Mouse (Mus musculus): ENCODE data around the gene Lmx1a. TPM values are rescaled to one million over a fixed set of nuclear protein-coding genes. Genes with fewer than 3 reads are reported as not detected.

Gene Lmx1a
- not detected for total RNA-seq (2021)

DNA sequence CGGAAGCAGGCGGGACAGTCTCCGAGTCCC, at the start of gene Lmx1a:
Lmx1a (plus strand) TSS at position 6 of the 30 bp plus-strand sequence.
- no peak for DNase-seq

DNA sequence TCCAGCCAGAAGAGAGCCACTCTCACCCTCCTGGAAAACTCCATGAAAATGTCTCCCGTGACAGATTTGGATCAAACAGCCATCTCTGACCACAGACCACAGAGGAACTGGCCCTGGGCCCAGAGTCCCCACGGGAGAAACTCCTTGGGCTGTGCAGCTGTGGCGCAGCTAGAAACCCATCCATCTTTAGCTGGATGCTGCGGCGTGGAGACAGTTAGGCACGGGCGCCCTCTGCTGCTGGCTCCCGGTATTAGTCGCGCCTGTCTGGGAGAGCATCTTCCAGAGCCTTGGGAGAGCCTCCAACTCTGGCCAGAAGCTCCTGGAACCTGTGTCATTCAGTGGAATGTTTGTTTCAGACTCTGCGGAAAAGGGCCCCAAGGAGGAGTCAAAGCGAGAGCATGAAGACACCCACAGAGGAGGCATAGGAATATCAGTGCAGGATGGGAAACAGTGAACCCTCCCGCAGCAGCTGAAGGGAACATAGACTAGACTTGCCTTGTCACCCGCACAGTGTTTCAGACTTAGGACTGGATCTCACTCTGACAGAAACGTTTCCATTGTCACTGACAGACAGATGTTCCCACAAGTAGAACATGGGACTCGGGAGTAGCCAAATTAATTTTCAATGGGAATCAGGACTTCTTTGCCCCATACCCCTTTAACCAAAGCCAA, 44.0 kb upstream of the Lmx1a start:
- peak; percentile 93 for DNase-seq

DNA sequence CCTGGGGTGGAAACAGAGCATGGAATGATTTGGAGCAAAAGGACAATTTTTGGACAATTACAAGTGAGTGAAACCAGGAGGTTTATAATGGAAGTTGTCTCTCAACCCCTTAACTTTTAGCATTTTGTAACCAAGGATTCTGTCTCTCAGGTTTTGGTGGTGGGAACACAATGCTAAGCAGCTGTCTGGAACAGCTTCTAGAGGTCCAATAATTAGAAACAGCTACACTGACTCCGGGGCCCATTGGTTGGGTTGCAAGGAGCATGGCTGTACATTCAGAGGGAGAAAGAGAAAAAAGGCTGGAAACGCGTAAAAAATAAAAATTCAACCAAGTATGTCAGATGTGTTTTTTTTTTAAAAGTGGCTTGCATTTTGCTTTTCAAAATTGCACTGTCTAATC, 40.4 kb upstream of the Lmx1a start:
- no peak for DNase-seq

DNA sequence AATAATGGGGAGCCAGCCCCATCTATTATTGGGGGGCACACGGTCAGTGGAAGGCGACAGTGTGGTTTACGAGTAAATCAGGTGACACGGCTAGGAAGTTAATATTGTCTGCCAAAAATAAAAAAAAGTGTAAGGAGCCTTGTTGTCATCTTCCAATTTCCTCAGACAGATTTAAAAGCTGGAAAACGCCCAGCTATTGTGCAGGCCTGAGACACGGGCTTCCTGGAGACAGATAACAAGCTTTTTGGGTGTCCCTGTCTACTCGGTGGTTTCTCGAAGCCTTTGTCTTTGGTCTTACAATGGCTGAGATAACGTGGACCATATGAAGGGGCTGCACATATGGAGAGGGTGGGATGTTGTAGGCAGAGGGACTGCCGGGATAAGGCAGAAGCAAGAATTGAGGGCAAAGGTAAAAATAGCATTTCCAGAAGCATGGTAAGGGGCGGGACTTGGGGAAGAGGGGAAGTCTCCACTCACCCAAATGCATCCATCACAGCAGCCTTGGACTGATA, 39.9 kb upstream of the Lmx1a start:
- no peak for DNase-seq

DNA sequence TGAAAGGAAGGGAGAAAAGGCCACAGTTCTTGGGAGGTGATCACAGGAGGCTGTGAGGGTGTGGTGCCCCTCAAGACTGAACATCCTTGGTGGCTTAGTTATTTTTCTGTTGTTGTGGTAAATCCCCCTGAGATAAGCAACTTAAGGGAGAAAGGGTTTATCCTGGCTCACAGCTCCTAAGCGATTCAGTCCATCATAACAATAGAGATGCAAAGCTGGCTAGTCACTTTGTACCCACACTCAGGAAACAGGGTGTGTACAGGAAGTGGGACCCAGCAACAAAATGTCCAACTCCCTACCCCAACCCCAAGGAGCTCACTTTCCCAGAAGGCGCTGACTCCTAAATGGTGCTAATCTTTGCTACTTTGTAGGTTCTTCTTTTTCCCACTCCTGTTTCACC, 36.7 kb upstream of the Lmx1a start:
- no peak for DNase-seq

DNA sequence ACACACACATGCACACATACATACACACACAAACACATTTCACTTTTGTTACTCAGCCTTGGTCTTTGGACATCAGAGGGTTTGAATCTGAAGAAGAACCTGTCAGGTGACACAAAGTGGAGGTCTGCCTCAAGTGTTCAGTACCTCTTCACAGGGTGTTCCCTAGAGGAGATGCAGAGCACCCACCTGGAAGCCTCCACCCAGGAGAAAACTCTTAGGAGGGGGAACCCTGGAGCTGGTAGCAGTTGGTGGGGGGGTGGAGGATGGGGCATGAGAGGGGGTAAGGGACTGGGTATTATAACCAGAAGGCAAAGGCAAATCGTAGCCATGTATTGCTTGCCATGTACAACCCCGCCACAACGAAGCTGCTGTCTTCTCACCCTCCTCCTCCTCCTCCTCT, 30.0 kb upstream of the Lmx1a start:
- no peak for DNase-seq

DNA sequence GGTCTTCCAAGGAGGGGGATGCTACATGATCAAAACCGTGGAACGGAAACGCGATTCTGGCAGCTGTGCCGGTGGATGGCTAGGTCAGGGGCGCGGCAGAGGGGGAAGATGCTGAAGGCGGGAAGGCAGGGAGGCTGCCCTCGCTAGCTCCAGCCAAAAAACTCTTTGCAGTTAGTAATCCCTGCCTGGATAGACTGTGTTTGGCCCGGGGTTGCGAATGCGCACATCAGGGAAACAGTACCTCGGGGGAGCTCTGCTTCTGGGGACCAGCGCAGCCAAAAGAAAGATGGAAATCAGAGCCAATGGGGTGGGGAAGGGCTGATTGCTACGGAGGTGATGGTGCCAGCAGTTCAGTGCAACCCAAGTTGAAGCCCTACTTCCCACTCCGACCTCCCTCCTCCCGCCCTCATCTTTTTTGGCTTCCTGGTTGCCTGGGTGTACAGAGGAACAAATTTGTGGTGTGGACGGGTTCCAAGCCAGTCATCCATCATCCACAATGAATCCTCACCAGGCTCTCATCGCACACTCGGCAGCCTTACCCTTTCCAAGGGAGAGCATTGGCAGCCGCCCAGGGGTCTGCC, 28.4 kb upstream of the Lmx1a start:
- peak; percentile 58 for DNase-seq

DNA sequence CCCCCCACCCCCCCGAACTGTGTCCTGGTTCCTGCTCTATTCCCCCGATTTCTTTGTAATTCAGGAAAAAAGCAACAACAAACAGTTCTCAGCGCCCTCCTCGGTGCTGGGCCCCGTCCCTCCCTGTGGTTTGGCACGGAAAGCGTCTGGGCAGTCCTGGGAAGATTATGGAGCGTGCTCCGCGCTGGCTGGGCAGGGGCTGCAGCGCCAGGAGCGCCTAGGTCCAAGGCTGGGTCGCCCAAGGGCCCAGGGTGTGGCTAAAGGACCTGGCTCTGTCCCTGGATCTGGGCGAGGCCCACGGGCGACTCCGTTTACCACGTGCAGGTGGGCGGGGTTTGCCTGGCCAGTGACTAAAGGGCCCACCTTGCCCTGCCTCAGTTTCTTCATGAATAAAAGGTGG, 27.9 kb upstream of the Lmx1a start:
- DNase-seq: peak; percentile 29

DNA sequence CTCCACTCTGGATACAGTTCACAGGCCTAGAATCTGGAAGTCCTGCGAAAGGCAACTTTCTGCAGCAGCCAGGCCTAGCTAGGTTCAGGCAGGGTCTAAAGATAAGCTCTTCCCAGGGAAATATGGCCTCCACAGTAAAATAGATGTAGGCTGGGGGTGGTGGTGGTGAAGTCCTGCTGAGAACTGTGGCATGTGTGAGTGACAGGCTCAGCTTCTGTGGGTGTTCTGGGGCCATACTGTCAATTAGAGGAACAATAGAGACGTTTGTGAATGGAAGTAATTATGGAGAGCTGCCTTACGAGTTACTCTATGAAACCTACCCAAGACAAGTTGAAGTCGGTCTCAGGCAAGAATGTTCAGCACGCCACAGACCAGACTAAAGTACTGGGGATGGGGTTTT, 25.9 kb upstream of the Lmx1a start:
- no peak for DNase-seq

DNA sequence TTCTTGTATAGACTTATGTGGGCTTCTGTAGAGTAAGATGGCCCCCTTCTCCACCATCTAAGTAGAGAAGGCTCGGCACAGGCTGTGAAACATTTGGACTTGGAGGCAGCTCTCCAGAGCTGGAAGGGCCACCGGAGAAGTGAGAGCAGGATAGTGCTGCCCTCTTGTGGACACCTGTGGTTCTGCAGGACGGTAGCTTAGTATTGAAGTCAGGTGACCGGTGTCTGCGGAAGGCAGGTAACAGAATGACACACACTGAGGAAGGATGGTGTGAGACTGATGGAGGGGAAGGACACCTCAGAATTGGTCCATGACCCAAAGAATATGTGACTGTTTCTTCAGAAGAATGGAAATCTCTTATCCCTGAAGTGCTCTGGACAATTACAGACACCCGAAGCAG, 19.2 kb upstream of the Lmx1a start:
- peak; percentile 64 for DNase-seq

DNA sequence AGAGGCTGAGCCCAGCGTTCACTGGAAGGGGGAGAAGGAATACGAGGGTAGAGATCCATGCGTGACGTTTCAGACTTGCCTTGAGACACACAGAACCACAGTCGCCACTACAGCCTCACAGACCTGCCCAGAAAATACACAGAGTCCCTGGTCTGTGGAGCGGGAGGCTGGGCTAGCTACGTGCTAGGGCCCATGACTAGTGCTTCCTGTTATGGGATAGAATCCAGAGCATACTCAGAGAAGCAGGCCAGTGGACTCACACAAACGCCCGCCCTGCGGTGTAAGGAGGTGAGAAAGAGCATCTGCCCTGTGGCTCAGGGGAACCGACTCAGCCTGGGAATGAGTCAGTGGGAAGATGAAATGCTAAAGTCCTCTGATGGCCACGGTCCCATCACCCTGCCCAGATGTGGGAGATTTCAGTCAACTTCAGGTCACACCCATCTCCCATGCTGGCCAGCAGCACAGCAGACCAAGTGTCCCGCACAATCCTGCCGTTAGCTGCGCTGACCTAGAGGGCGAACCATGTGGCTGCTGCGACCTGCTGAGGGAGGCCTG, 16.5 kb upstream of the Lmx1a start:
- DNase-seq: no peak

DNA sequence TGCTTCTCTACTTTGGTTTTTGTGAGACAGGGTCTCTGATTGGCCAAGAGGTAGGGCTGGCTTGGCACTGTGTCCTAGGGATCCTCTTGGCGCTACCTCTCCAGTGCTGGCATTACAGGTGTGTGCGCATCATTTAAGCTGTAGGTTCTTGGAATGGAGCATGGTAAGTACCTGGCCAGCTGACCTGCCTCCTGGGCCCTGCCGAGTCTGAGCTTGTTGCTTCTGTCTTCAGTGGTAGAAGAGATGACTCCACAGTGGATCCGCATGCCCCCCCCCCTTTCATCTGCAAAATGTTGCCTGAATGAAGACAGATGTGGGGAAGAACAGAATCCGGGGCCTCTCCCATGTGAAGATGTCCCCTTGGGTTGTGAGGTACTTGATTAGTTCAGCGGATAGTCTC, 10.0 kb upstream of the Lmx1a start:
- DNase-seq: no peak

DNA sequence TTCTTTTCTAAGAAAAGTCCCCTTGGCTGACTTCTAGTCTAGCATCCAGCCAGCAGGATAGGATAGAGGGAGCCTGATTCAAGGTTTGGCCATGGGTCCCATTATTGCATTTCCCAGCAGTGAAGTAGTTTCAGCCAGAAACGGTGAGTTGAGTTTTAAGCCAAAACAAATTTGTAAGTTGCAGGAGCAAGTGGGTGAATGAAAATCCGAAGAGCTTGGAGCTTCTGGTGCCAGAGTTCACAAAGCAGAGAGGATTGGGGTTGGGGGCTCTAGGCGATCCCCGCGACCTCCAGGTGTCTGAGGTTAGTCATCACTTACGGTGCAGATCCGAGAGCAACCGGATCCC, 1.1 kb upstream of the Lmx1a start:
- DNase-seq: no peak

DNA sequence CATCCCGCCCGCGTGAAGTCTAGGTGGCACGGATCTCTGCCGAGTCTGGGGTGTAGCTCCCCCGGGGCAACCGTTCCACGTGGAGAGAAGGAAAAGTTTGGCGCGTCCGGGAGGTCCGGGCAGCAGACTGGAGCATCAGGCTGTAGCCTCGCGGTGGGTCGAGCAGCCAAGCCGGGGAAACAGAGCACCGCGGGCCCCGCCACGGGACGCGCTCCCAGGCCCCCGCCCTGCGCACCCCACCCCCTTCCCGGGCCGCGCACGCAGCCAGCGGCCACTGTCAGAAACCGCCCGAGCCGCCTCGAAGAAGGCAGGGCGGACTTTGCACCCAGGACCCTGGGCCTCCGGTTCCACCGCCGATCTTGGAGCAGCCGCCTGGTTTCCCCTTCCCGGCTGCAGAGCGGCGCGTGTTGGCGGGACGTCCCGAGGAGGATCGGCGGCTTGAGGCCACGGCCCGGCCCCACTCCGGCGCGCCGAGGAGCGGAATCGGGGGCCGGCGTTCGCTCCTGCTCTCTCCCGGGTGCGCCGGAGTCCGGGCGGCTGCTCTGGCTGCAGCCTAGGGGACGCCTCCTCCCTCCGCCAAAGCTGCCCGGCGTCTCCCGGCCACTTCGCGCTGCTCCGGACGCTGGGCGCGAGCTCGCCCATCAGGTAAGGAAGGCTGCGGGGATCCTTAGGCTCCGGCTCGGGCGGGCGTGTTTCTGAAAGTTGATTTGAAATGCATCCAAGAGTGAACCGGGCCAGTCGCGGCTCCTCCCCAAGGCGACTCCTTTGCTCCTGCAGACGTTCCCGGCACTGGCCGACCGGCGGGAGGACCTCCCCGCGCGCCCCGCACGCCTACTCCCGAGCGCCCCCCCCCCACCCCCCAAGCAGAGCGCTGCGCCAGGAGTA, 448 bp upstream of the Lmx1a start:
- peak; percentile 24 for DNase-seq

DNA sequence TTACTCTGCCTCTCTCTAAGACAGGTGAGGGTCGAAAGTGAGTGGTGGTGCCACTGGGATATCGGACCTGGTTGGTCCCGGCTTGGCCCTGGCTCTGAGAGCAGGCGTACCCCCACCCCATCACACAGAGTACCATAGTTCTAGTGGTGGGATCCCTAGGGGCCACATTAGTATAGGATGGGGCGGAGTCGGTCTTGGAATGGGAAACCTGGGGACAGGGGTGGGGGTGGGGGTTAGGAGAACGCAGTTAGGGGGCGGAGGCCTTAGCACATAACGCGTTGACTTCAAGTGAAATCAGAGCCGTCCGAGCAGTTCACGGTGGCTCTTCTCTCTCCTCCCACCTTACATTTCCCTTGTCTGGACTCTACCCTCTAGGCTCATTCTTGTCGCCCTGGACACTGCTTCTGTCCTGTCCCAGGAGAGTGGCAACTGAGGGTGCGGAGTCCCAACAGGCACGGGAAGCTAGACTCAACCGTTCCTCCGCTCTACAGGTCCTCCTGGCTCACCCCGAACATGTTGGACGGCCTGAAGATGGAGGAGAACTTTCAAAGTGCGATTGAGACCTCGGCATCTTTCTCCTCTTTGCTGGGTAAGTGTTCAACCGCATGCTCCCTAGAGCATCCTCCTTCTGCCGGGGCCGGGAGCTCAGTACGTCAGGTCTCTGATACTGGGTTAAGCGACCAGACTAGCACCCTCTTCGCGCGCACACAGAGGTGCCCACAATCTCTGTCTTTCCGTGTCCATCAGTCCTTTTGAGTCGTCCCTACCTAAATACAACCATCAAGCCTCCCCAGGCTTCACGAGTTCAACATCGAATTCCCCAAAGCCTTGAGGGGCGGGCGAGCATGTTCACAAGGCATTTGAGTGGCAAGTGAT, 463 bp downstream of the Lmx1a start:
- DNase-seq: no peak

DNA sequence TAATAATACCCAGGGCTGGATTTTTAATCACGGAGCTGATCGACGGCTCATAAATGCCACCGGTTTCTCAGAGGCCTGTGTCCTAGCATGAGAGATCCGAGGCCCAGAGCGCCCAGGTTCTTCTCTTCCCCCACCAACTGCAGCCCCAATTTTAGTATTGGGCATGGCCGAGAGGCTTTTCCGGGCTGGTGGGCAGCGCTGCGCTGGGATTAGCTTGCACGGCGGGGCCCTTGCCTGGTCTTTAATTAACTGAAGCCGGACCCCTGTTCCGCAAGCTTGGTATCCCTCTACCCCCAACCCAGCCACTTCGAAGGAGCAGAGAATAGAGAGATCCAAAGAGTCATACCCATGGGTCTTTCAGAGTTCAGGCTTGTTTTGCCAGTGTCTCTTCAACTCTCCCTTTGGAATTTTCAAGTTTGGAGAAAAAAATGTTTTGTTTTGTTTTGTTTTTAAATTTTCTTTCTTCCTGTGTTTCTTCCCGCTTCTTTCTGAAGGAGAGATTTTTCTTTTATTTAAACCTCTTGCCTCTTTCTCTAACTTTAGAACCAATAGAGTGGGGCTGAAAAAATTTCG, 1.2 kb downstream of the Lmx1a start:
- DNase-seq: no peak

DNA sequence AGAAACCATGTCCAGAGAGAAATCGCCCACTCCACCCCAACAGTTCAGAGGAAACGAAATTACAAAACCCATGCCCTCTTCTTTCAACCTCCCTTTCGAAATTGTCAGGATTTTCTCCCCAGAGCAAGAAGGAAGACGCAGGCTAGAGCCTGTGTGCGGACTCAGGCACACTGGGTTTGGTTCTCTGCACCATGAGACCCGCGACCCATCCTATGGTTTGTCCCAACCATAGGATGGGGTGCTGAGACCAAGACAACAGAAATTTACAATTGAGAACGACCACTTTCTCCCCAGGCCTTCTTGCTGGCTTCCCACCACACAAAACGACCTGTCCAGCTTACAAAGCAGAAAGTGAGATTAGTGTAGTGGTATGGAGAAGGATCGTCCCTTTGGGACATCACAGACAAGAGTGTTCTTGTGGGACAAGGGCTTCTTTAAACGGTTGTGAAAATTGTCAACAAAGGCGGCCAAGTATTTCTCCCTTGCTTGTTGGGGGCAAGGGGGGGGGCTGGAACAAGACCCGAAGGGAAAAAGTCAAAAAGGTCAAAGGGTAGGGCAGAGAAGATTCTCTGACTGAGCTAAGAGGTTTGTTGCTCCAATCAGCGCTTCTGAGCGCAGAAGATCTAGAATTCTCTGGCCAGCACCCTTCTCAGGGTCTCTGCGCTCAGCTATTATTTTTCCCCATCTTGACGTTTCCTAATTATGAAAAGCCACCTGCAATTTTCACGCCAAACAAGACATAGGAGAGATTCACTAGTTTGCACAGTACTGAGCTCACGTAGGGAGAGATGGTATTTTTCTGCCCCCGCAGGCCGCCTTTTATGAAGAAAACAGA, 1.9 kb downstream of the Lmx1a start:
- DNase-seq: no peak

DNA sequence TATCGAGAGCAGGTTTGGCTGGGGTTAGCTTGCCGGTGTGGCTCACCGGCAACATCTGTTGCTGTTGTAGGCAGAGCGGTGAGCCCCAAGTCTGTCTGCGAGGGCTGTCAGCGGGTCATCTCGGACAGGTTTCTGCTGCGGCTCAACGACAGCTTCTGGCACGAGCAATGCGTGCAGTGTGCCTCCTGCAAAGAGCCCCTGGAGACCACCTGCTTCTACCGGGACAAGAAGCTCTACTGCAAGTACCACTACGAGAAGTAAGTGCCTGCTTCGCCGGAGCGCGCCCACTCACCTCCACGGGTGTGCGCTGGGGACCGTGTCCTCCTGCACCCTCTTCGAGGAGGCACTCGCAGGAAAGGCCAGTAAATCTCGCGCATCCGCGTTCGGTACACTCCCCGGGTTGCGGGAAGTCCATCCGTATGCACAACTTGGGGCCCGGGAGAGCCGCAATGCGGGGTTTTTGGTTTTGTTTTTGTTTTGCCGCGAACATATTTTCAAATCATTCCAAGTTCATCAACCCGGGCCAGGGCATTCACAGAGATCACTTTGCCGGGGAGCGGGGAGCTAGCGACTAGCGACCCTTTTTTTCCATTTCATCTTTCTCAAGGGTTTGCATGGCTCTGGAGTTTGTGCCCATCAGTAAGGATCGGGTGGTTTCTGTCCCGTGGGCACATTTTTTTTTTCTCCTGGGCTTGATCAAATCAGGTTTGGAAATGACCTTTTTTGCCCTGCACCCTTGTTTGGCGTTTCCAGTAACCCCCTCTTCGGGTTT, 3.1 kb downstream of the Lmx1a start:
- no peak for DNase-seq

DNA sequence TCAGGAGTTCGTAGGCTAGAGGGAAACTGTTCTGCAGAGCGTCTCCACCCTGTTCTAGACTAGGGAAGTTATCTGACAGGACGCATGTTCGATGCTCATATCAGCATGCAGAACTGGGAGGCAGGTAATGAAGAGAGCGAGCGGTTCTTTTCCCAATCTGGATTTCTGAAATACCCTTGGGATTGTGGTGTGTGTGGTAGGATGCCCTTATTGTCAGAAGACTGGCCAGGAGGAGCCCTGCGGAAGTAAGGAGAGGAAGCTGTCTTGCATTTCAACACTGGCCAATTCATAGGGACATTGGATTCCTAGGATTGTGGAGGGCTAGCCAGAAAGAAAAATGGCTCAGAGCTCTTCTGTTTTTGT, 3.6 kb downstream of the Lmx1a start:
- DNase-seq: no peak

DNA sequence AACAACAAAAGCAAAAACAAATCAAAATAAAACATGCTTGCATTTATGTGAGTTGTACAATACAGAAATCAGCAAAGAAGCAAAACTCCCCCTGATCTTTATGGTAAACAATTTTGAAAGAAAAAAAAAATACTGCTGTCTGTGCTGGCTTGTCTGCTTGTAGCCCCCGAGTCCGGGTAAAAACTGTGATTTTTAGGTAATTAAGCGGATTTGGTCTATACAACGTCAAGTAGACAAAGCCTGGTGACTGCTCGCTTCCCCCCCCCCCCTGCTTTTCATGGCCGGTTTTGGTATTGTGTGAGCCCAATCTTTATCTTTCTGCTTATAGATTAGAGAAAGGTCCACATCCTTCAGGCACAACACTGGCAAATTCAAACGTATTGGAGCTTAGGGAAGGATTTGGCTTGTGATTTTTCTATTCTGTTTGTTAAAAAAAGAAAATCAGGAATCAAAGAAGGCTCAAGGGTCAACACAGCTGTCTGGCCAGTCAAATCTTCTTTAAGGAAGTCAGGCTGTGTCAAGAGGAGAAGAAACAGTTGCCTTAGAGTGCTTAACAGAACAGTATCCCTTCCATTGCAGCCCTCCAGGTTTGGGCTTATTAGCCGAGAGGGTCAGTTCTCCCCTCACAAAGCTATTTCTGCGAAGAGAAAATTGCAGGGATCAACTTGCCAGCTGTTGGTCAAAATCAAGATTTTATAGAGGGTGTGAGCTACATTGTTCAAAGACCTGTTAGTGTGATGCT, 4.6 kb downstream of the Lmx1a start:
- DNase-seq: no peak

Measured in heart, postnatal 4 days (tissue).